Mouse (Mus musculus) stomach, postnatal 0 days (tissue): ENCODE measurements around the gene Apol9a.

ENCODE experiments used
- CTCF ChIP-seq: IDR thresholded peaks from 2 replicates; pipeline ENCODE4 v1.5.1; 2016; ENCODE audit warnings: antibody characterized with exemption, low read depth, mild to moderate bottlenecking, moderate library complexity
- EP300 ChIP-seq: optimal IDR thresholded peaks from 2 replicates; pipeline ENCODE3; 2016; ENCODE audit warnings: antibody characterized with exemption

- no peak for TF ChIP-seq CTCF
- TF ChIP-seq EP300: no peak
Observed at GRCm38 (mm10) chr15:77362952-77363351, 48.0 kb downstream of the Apol9a start.
